Mouse (Mus musculus) hindbrain, embryonic 10.5 days (tissue): Measurements from ENCODE around the gene Adgre1. TPM values are rescaled to one million over a fixed set of nuclear protein-coding genes. Genes with fewer than 3 reads are reported as not detected.

Source experiments
- DNase-seq: peaks from one replicate; pipeline ENCODE4 v3.0.0-alpha.2; 2017; ENCODE audit warnings: low spot score
- H3K27ac ChIP-seq: fragments of 300-500 bp; sonication (generic); 2 replicates; pipeline ENCODE4 v1.5.1; 2016; ENCODE audit warnings: mild to moderate bottlenecking, moderate library complexity
- H3K27me3 ChIP-seq: fragments of 300-500 bp; sonication (generic); 2 replicates; pipeline ENCODE4 v1.6.1; 2016; ENCODE audit warnings: mild to moderate bottlenecking; ENCODE audit not compliant: poor library complexity, insufficient read depth, severe bottlenecking
- H3K36me3 ChIP-seq: fragments of 300-500 bp; sonication (generic); 2 replicates; pipeline ENCODE4 v1.6.1; 2016; ENCODE audit warnings: mild to moderate bottlenecking, moderate library complexity
- H3K4me1 ChIP-seq: fragments of 300-500 bp; sonication (generic); replicated peaks from 2 replicates; pipeline ENCODE4 v1.6.1; 2016; ENCODE audit warnings: mild to moderate bottlenecking
- H3K4me3 ChIP-seq: fragments of 300-500 bp; sonication (generic); 2 replicates; pipeline ENCODE4 v1.5.1; 2016; ENCODE audit warnings: mild to moderate bottlenecking, moderate library complexity
- H3K9me3 ChIP-seq: fragments of 300-500 bp; sonication (generic); 2 replicates; pipeline ENCODE4 v1.6.1; 2016; ENCODE audit warnings: mild to moderate bottlenecking, moderate library complexity
- WGBS: fragments of 180-500 bp; shearing (Covaris S2); methylation state at CpG from one replicate; pipeline ENCODE4 v1.1.7; 2016; 5-methylcytosine and 5-hydroxymethylcytosine counted together
- polyA plus RNA-seq: library from polyadenylated mRNA; unstranded; fragments of >200 nt; fragmentation: Nextera tagmentation; extraction: Ambion mirVana; gene quantifications from 2 replicates; pipeline ENCODE4 v1.2.1, GENCODE M21; 2016

Adgre1 gene
- polyA plus RNA-seq, 1 experiment from 2014 or later, result 3.6 TPM

- Histone ChIP-seq H3K36me3 (no peaks in the 10 kb centered on the region), H3K9me3 (no peaks in the 10 kb centered on the region), H3K27ac (no peak overlapping the region), H3K27me3 (no peaks in the 10 kb centered on the region), H3K4me3 (no peak overlapping the region), H3K4me1 (no peaks in the 10 kb centered on the region)
- no peak for DNase-seq
- WGBS, result 71% methylated on average over 2 of the region's 2 CpGs
Measured at GRCm38 (mm10) chr17:57344029-57344707, 14.3 kb upstream of the Adgre1 start.

DNA sequence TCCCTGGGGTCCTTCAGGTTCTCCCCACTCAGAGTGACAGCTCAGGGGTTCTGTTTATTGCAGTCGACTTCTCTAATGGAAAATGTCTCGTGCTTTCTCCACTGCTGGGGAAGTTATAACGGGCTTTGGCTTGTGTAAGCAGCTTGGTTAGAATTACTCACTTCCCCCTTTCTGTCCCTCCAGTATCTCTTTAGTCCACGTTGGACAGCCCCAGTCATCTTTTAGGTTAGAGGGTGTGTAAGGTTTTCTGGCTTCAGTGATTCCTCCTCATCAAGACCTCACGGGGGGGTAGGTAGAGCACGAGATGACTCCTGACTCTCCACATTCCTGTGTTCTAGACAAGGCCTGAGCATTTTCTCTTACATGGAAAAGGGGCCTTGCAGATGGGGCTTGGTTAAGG lies 11.5 kb upstream of the Adgre1 start:
- H3K27ac ChIP-seq, result no peak overlapping the region
- no peak overlapping the region for H3K4me3 ChIP-seq
- DNase-seq, result no peak
- H3K36me3 ChIP-seq, result no peaks in the 10 kb centered on the region
- no peaks in the 10 kb centered on the region for H3K27me3 ChIP-seq
- 79% methylated on average over 6 of the region's 6 CpGs for WGBS
- H3K4me1 ChIP-seq, result no peaks in the 10 kb centered on the region
- H3K9me3 ChIP-seq, result no peaks in the 10 kb centered on the region

DNA sequence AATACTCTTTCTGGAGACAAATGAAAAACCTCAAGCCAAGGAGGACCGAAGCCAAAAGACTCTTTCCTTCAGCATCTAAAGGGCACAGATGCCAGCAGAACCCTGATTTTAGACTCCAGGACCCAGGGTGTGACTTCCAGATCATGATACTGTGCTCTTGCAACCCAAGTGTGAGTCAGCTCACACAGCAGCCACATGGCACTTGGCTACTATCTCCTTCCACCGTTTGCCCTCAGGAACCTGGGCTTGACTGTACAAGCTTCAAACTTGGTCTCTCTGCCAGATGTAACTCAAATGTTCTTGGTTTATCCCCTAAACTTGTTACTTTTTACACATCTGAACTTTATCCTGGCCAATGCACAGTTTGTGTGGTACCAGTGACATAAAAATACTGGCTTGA lies 10.7 kb upstream of the Adgre1 start:
- Histone ChIP-seq H3K4me3 (no peak overlapping the region), H3K9me3 (no peaks in the 10 kb centered on the region), H3K27ac (no peak overlapping the region), H3K4me1 (no peaks in the 10 kb centered on the region), H3K36me3 (no peaks in the 10 kb centered on the region), H3K27me3 (no peaks in the 10 kb centered on the region)
- no peak for DNase-seq
- 79% methylated on average over 2 of the region's 2 CpGs for WGBS

DNA sequence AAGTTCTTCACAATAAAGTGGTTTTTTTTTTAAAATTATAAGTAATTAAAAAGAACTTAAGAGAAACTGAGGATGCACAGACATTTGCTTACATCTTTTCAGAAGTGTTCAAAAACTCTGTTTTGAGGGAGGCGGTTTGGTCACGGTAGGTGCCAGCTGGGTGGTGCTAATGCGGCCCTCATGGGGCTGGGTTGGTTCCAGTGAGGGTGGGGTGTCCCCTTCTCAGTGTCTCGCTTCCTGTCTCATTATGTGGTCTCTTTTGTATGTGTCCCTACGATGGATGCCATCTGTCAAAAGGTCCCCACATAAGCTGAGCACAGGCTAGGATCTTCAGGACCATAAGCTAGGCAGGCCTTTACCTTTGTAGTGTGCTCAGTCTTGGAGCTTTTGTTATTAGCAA lies 9.4 kb upstream of the Adgre1 start:
- no peak for DNase-seq
- no peaks in the 10 kb centered on the region for H3K4me1 ChIP-seq
- H3K27ac ChIP-seq, result no peak overlapping the region
- H3K27me3 ChIP-seq, result no peaks in the 10 kb centered on the region
- WGBS, result 76% methylated on average over 5 of the region's 5 CpGs
- H3K9me3 ChIP-seq, result no peaks in the 10 kb centered on the region
- no peaks in the 10 kb centered on the region for H3K36me3 ChIP-seq
- H3K4me3 ChIP-seq, result no peak overlapping the region

DNA sequence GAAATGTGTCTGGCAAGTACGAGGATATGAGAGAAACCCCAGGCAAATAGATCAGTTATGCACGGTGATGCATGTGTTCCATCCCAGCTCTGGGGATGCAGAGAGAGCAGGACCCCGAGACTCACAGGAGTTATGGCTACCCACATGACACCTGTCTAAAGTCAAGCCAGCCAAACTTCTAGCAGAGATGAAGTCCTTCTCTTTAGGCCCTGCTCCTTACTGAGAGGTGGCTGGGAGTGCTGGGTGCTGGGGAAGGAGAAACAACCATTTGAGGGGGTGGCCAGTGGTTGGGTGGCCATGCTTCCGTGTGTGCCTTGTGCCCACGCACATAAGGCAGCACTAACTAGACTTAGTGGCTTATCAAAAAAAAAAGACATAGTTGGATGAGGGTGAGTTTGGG lies 8.3 kb upstream of the Adgre1 start:
- no peaks in the 10 kb centered on the region for H3K9me3 ChIP-seq
- H3K4me1 ChIP-seq, result no peaks in the 10 kb centered on the region
- H3K27me3 ChIP-seq, result no peaks in the 10 kb centered on the region
- no peak overlapping the region for H3K4me3 ChIP-seq
- DNase-seq, result no peak
- 90% methylated on average over 5 of the region's 5 CpGs for WGBS
- no peaks in the 10 kb centered on the region for H3K36me3 ChIP-seq
- no peak overlapping the region for H3K27ac ChIP-seq

GRCm38 (mm10) chr17:57351107-57351506 lies 7.4 kb upstream of the Adgre1 start:
- no peaks in the 10 kb centered on the region for H3K4me1 ChIP-seq
- WGBS, result 91% methylated on average over 9 of the region's 9 CpGs
- H3K36me3 ChIP-seq, result no peaks in the 10 kb centered on the region
- H3K27me3 ChIP-seq, result no peaks in the 10 kb centered on the region
- no peak for DNase-seq
- no peak overlapping the region for H3K4me3 ChIP-seq
- no peaks in the 10 kb centered on the region for H3K9me3 ChIP-seq
- no peak overlapping the region for H3K27ac ChIP-seq

DNA sequence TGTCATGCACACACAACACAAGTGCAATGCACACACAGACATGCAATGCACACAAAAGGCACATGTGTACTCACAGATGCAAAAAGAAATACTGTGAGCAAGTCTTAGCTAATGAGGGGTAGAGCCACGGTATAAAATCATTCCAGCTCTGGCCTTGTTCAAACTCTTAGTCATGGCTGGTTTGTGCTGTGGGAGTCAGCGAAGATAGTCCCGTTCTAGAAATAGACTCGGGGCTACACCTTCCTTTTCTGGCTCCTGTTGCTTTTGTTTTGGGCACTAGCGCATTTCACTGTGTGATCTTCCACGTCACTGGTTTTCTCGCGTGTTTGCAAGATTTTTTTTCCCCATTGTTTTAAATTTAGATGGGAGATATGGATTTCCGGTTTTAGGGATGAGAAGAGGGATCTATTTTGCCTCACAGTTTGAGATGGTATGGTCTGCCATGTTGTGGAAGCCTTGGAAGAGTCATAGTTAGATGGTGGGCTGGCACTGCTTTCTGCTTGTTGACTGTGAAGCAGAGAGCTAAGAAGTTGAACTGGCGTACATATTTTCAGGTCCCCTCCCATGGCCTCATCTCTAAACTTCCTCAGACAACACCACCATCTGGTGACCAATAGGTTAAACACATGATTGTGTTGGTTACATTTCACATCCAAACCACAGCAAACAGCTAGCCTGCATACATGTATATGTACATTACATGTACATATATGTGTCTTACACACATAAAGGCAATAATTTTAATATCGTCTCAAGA lies 1.2 kb downstream of the Adgre1 start:
- H3K27me3 ChIP-seq, result no peaks in the 10 kb centered on the region
- H3K4me1 ChIP-seq, result 0 out of 2 replicates have a peak, but pooled peaks cover 3% of the 10 kb centered on the region
- H3K9me3 ChIP-seq, result no peaks in the 10 kb centered on the region
- no peaks in the 10 kb centered on the region for H3K36me3 ChIP-seq
- DNase-seq, result no peak
- 88% methylated on average over 11 of the region's 11 CpGs for WGBS
- no peak overlapping the region for H3K27ac ChIP-seq
- H3K4me3 ChIP-seq, result no peak overlapping the region

Other genes with a start within 250 kb of the Adgre1 start
- 0.50 TPM in 1 of 2 replicates, not detected in the other for gene Cd70, start 208.9 kb upstream of the Adgre1 start, polyA plus RNA-seq
- gene Tnfsf14, start 164.5 kb upstream of the Adgre1 start, polyA plus RNA-seq, result 0.18 TPM in 1 of 2 replicates, not detected in the other
- 0.09 and 0.12 TPM in 2 replicates for gene C3, start 130.6 kb upstream of the Adgre1 start, polyA plus RNA-seq
- gene Gpr108, start 110.2 kb upstream of the Adgre1 start, polyA plus RNA-seq, result 24.3 and 25.4 TPM in 2 replicates
- 28.1 and 37.9 TPM in 2 replicates for gene Trip10, start 109.2 kb upstream of the Adgre1 start, polyA plus RNA-seq
- gene Vav1, start 79.6 kb upstream of the Adgre1 start, polyA plus RNA-seq, result 2.0 and 2.2 TPM in 2 replicates
- gene Vmn2r120, start 186.8 kb downstream of the Adgre1 start, polyA plus RNA-seq, result not detected in 2 replicates